Mouse (Mus musculus): ENCODE measurements around the gene Pik3cd. TPM values are rescaled to one million over a fixed set of nuclear protein-coding genes. Genes with fewer than 3 reads are reported as not detected.

Gene Pik3cd
- total and polyA plus RNA-seq, 2 experiments, result 2.2 to 3.0 TPM

- H3K27ac ChIP-seq (replicated peaks; ENCODE audit: insufficient read depth, low read depth, low read length), result no peak overlapping the region
- DNase-seq (ENCODE audit: extremely low read depth, low read depth, low spot score), result no peak
- 13% methylated on average over 7 of the region's 7 CpGs for WGBS
- no peaks in the 10 kb centered on the region for H3K4me1 ChIP-seq (ENCODE audit: control insufficient read depth, insufficient read depth, low read length)
- no peaks in the 10 kb centered on the region for H3K79me2 ChIP-seq (ENCODE audit: control insufficient read depth, insufficient read depth, low read length)
- no peak overlapping the region for H3K9ac ChIP-seq (ENCODE audit: low read depth, low read length)
- TF ChIP-seq CTCF (IDR thresholded peaks at IDR 0.05; ENCODE audit: low read depth, low read length) (no peak), POLR2A (IDR thresholded peaks at IDR 0.05; ENCODE audit: extremely low read depth, insufficient read depth, low read length) (no peak)
- no peaks in the 10 kb centered on the region; the same call in 1 of the 2 replicates for H3K27me3 ChIP-seq (ENCODE audit: control insufficient read depth, insufficient read depth, low read length)
- H3K36me3 ChIP-seq (ENCODE audit: control insufficient read depth, insufficient read depth, low read length), result no peaks in the 10 kb centered on the region
- H3K4me3 ChIP-seq (ENCODE audit: insufficient read depth, low read depth, low read length), result no peak overlapping the region
Measured at GRCm38 (mm10) chr4:149683875-149684274, 18.5 kb downstream of the Pik3cd start.

GRCm38 (mm10) chr4:149679056-149679770 is 23.2 kb downstream of the Pik3cd start:
- 72% methylated on average over 11 of the region's 11 CpGs for WGBS
- no peaks in the 10 kb centered on the region for H3K79me2 ChIP-seq (ENCODE audit: control insufficient read depth, insufficient read depth, low read length)
- TF ChIP-seq POLR2A (IDR thresholded peaks at IDR 0.05; ENCODE audit: extremely low read depth, insufficient read depth, low read length) (no peak), CTCF (IDR thresholded peaks at IDR 0.05; ENCODE audit: low read depth, low read length) (no peak)
- H3K27ac ChIP-seq (replicated peaks; ENCODE audit: insufficient read depth, low read depth, low read length), result no peak overlapping the region
- H3K4me1 ChIP-seq (ENCODE audit: control insufficient read depth, insufficient read depth, low read length), result no peaks in the 10 kb centered on the region
- DNase-seq (ENCODE audit: extremely low read depth, low read depth, low spot score), result no peak
- no peaks in the 10 kb centered on the region for H3K36me3 ChIP-seq (ENCODE audit: control insufficient read depth, insufficient read depth, low read length)
- no peak overlapping the region for H3K9ac ChIP-seq (ENCODE audit: low read depth, low read length)
- H3K4me3 ChIP-seq (ENCODE audit: insufficient read depth, low read depth, low read length), result no peak overlapping the region
- H3K27me3 ChIP-seq (ENCODE audit: control insufficient read depth, insufficient read depth, low read length), result peaks cover 5% of the 10 kb centered on the region

GRCm38 (mm10) chr4:149678006-149678405 is 24.4 kb downstream of the Pik3cd start:
- TF ChIP-seq CTCF (IDR thresholded peaks at IDR 0.05; ENCODE audit: low read depth, low read length) (no peak), POLR2A (IDR thresholded peaks at IDR 0.05; ENCODE audit: extremely low read depth, insufficient read depth, low read length) (no peak)
- WGBS, result 55% methylated on average over 1 of the region's 1 CpGs
- H3K36me3 ChIP-seq (ENCODE audit: control insufficient read depth, insufficient read depth, low read length), result no peaks in the 10 kb centered on the region
- no peak overlapping the region for H3K4me3 ChIP-seq (ENCODE audit: insufficient read depth, low read depth, low read length)
- H3K79me2 ChIP-seq (ENCODE audit: control insufficient read depth, insufficient read depth, low read length), result no peaks in the 10 kb centered on the region
- H3K4me1 ChIP-seq (ENCODE audit: control insufficient read depth, insufficient read depth, low read length), result no peaks in the 10 kb centered on the region
- H3K27me3 ChIP-seq (ENCODE audit: control insufficient read depth, insufficient read depth, low read length), result peaks cover 5% of the 10 kb centered on the region
- no peak for DNase-seq (ENCODE audit: extremely low read depth, low read depth, low spot score)
- H3K27ac ChIP-seq (replicated peaks; ENCODE audit: insufficient read depth, low read depth, low read length), result no peak overlapping the region
- H3K9ac ChIP-seq (ENCODE audit: low read depth, low read length), result no peak overlapping the region

GRCm38 (mm10) chr4:149675378-149676261 is 26.8 kb downstream of the Pik3cd start:
- 6% methylated on average over 57 of the region's 60 CpGs for WGBS

DNA sequence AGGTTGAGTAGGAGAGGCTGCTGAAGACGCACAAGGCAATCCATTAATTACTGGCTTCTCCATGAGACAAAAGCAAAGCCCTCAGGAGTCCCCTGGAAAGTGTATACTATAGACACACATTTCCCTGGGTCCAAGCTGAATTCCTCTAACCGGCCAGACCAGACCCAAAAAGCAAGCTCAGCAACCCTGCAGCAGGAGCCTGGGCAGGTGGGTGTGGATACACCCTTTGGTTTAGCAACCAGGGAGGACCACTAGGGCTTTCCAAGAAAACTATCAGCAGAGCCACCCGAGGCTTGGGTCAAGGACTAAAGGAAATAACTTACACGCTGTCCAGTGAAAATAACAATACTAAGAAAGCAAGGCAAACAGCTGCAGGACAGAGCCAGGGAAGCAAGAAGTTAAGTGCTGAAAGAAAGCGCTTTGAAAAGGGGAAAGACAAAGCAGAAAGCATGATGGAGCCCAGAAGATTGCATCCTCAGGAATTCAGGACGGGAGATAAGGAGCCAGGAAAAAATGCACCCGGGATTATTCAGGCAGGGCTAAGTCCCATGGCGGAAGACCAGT is 27.5 kb downstream of the Pik3cd start:
- Histone ChIP-seq H3K36me3 (ENCODE audit: control insufficient read depth, insufficient read depth, low read length) (no peaks in the 10 kb centered on the region), H3K4me1 (ENCODE audit: control insufficient read depth, insufficient read depth, low read length) (no peaks in the 10 kb centered on the region), H3K9ac (ENCODE audit: low read depth, low read length) (no peak overlapping the region), H3K4me3 (ENCODE audit: insufficient read depth, low read depth, low read length) (no peak overlapping the region), H3K79me2 (ENCODE audit: control insufficient read depth, insufficient read depth, low read length) (no peaks in the 10 kb centered on the region), H3K27ac (replicated peaks; ENCODE audit: insufficient read depth, low read depth, low read length) (no peak overlapping the region), H3K27me3 (ENCODE audit: control insufficient read depth, insufficient read depth, low read length) (peaks cover 5% of the 10 kb centered on the region)
- TF ChIP-seq CTCF (IDR thresholded peaks at IDR 0.05; ENCODE audit: low read depth, low read length), result no peak
- TF ChIP-seq POLR2A (IDR thresholded peaks at IDR 0.05; ENCODE audit: extremely low read depth, insufficient read depth, low read length), result no peak
- 23% methylated on average over 8 of the region's 8 CpGs for WGBS
- DNase-seq (ENCODE audit: extremely low read depth, low read depth, low spot score), result no peak

More at GRCm38 (mm10) chr4:149675378-149676261, 26.8 kb downstream of the Pik3cd start:
- DNase-seq (ENCODE audit: extremely low read depth, low read depth, low spot score), result no peak
- peak overlapping the region; percentile 36; the same call in 1 of the 2 replicates for H3K4me3 ChIP-seq (ENCODE audit: insufficient read depth, low read depth, low read length)
- H3K79me2 ChIP-seq (ENCODE audit: control insufficient read depth, insufficient read depth, low read length), result no peaks in the 10 kb centered on the region
- peaks cover 5% of the 10 kb centered on the region for H3K27me3 ChIP-seq (ENCODE audit: control insufficient read depth, insufficient read depth, low read length)
- no peak overlapping the region for H3K9ac ChIP-seq (ENCODE audit: low read depth, low read length)
- no peak for TF ChIP-seq CTCF (IDR thresholded peaks at IDR 0.05; ENCODE audit: low read depth, low read length)
- no peak for TF ChIP-seq POLR2A (IDR thresholded peaks at IDR 0.05; ENCODE audit: extremely low read depth, insufficient read depth, low read length)
- H3K36me3 ChIP-seq (ENCODE audit: control insufficient read depth, insufficient read depth, low read length), result no peaks in the 10 kb centered on the region
- no peaks in the 10 kb centered on the region for H3K4me1 ChIP-seq (ENCODE audit: control insufficient read depth, insufficient read depth, low read length)
- H3K27ac ChIP-seq (replicated peaks; ENCODE audit: insufficient read depth, low read depth, low read length), result no peak overlapping the region
